Mouse (Mus musculus) stomach, embryonic 16.5 days (tissue): ENCODE results near the gene Disp3. TPM values are rescaled to one million over a fixed set of nuclear protein-coding genes. Genes with fewer than 3 reads are reported as not detected.

ENCODE experiments used
- ATAC-seq: fragments of 200-750 bp; cut with Nextera tagmentation; 2 replicates; pipeline ENCODE4 v1.8.0; 2017; ENCODE audit warnings: moderate number of reproducible peaks, moderate TSS enrichment; ENCODE audit not compliant: insufficient read depth, low FRiP score
- H3K27ac ChIP-seq: fragments of 300-500 bp; sonication (generic); 2 replicates; pipeline ENCODE4 v1.5.1; 2014; ENCODE audit warnings: low read length
- H3K27me3 ChIP-seq: fragments of 300-500 bp; sonication (generic); 2 replicates; pipeline ENCODE4 v1.6.1; 2014; ENCODE audit warnings: low read length, control low read depth, mixed read lengths; ENCODE audit not compliant: control insufficient read depth, insufficient read depth
- H3K36me3 ChIP-seq: fragments of 300-500 bp; sonication (generic); 2 replicates; pipeline ENCODE4 v1.6.1; 2014; ENCODE audit warnings: low read length; ENCODE audit not compliant: control insufficient read depth, insufficient read depth
- H3K4me1 ChIP-seq: fragments of 300-500 bp; sonication (generic); 2 replicates; pipeline ENCODE4 v1.6.1; 2014; ENCODE audit warnings: low read length, control low read depth, mixed read lengths; ENCODE audit not compliant: control insufficient read depth, insufficient read depth
- H3K4me2 ChIP-seq: fragments of 300-500 bp; sonication (generic); 2 replicates; pipeline ENCODE4 v1.6.1; 2014; ENCODE audit warnings: low read depth, low read length, mixed read lengths
- H3K4me3 ChIP-seq: fragments of 300-500 bp; sonication (generic); replicated peaks from 2 replicates; pipeline ENCODE4 v1.5.1; 2014; ENCODE audit warnings: mild to moderate bottlenecking, low read length
- H3K9ac ChIP-seq: fragments of 300-500 bp; sonication (generic); 2 replicates; pipeline ENCODE4 v1.6.1; 2014; ENCODE audit warnings: low read length
- H3K9me3 ChIP-seq: fragments of 300-500 bp; sonication (generic); replicated peaks from 2 replicates; pipeline ENCODE4 v1.6.1; 2016; ENCODE audit warnings: low read length, control low read depth; ENCODE audit not compliant: control insufficient read depth
- WGBS: fragments of 180-500 bp; shearing (Covaris S2); extraction: QIAGEN DNeasy Blood & Tissue Kit; methylation state at CpG from one replicate; pipeline ENCODE4 v1.1.7; 2014; 5-methylcytosine and 5-hydroxymethylcytosine counted together
- polyA plus RNA-seq: library from polyadenylated mRNA; unstranded; fragments of >200 nt; fragmentation: Nextera tagmentation; extraction: Ambion mirVana; gene quantifications from 2 replicates; pipeline ENCODE4 v1.2.1, GENCODE M21; 2015

The Disp3 gene
- polyA plus RNA-seq, 1 experiment from 2014 or later: 0.12 TPM

DNA sequence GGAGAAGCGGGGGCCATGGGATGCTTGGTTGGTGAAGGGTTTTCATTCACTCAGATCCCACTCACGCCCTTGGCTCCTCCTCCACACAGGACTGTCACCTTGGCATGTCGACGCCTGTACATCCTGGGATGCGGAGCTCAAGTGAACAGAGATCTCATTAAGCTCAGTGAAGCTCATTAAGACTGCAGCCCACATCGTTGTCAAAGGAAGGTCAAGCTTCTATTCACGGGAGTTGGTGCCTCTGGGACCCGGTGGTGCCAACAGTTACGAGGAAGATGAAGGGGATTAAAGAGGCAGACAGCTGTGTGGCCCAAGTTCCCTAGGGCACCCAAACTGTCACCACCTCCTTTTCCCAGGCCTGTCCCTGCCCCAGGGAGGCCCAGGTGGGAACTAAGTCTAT is 49.5 kb downstream of the Disp3 start:
- WGBS: 71% methylated on average over 9 of the region's 9 CpGs
- no peak overlapping the region for H3K4me3 ChIP-seq
- H3K9ac ChIP-seq: no peak overlapping the region

DNA sequence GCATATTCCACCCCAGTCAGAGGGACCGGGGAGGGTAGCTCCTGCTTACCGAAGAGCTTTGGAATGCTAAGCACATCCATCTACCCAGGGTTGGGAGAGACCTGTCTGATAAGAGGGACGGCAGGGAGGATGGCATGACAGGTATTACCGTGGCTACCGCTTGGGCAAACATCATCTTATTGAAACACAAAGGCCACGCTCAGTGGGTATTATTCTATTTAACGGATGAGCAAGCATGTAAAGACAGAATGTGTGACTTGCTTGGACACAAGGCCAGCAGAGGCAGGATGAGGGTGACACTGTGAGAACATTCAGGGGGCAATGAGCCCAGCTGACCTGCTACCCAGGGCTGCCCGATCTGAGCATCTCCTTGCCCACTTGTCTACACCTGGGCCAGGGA is 51.1 kb downstream of the Disp3 start:
- Histone ChIP-seq H3K4me1 (no peaks in the 10 kb centered on the region), H3K27ac (no peak overlapping the region), H3K4me3 (no peak overlapping the region), H3K9me3 (no peaks in the 10 kb centered on the region), H3K27me3 (no peaks in the 10 kb centered on the region), H3K4me2 (no peak overlapping the region), H3K36me3 (no peaks in the 10 kb centered on the region), H3K9ac (no peak overlapping the region)
- WGBS: 65% methylated on average over 8 of the region's 8 CpGs
- no peak for ATAC-seq

More for the DNA sequence above, 49.5 kb downstream of the Disp3 start:
- no peak overlapping the region for H3K4me2 ChIP-seq
- no peaks in the 10 kb centered on the region for H3K4me1 ChIP-seq
- no peaks in the 10 kb centered on the region for H3K36me3 ChIP-seq
- ATAC-seq: no peak
- no peaks in the 10 kb centered on the region for H3K27me3 ChIP-seq
- no peaks in the 10 kb centered on the region for H3K9me3 ChIP-seq
- no peak overlapping the region for H3K27ac ChIP-seq

DNA sequence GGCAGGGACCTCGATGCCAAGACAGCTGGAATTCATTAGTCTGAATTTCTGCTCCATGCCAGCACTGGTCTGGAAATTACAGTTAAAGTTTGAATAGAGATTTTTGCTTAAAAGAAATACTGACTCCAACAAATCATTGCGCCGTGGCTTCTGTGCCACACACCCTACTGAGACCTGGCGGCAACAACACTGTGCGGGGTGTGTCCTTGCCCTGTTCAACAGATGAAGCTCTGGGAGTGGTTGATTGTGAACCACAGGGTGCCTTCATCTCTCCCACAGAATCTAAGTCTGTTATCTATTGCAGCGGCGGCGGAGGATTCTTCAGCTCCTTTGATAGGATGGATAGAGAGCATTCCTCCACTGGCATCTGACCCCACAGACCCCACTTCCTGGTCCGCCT is 54.7 kb downstream of the Disp3 start:
- Histone ChIP-seq H3K9ac (no peak overlapping the region), H3K36me3 (no peaks in the 10 kb centered on the region), H3K9me3 (no peaks in the 10 kb centered on the region), H3K4me3 (no peak overlapping the region), H3K4me2 (no peak overlapping the region), H3K4me1 (no peaks in the 10 kb centered on the region), H3K27me3 (no peaks in the 10 kb centered on the region), H3K27ac (no peak overlapping the region)
- 79% methylated on average over 9 of the region's 9 CpGs for WGBS
- no peak for ATAC-seq

DNA sequence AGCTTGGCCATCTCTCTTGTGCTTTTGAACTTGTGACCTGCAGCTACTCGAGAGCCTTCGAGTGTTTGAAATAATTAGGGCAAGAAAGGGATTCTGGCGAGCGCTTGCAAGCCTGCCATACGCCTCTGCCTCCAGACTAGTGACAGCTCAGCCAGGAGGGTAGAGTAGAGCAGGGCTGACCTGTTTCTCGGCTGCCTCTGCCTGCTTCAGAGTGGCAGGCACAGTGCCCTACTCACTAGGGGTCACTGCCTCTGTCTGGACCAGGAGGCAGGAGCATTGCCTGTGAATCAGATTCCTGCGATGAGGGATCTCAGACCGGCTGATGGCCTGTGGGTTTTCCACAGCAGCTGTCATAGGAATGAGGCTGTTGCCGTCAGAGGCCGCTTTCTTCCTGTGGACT is 55.1 kb downstream of the Disp3 start:
- Histone ChIP-seq H3K27ac (no peak overlapping the region), H3K4me1 (no peaks in the 10 kb centered on the region), H3K9me3 (no peaks in the 10 kb centered on the region), H3K4me2 (no peak overlapping the region), H3K36me3 (no peaks in the 10 kb centered on the region), H3K4me3 (no peak overlapping the region), H3K27me3 (no peaks in the 10 kb centered on the region), H3K9ac (no peak overlapping the region)
- ATAC-seq: no peak
- WGBS: 66% methylated on average over 10 of the region's 10 CpGs

DNA sequence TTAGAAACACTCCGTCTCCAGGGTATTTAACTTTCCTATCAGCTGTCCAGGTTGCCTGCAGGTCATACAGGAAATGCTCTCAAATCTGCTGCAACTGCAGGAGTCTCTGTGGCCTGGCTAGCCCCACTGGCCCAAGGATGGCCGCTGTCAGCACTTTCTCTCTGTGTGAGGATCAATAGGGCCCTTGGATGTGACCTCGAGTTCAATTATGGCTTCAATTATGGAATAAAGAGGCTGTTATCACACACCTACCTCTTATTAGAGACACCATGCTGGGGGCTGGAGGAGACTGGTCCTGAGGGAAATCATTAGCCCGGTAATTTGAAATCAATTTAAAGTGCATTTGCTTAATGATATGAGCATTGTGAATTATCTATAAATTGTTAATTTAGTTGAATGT is 55.6 kb downstream of the Disp3 start:
- ATAC-seq: no peak
- Histone ChIP-seq H3K9ac (no peak overlapping the region), H3K4me3 (no peak overlapping the region), H3K9me3 (no peaks in the 10 kb centered on the region), H3K27me3 (no peaks in the 10 kb centered on the region), H3K36me3 (no peaks in the 10 kb centered on the region), H3K27ac (no peak overlapping the region), H3K4me2 (no peak overlapping the region), H3K4me1 (no peaks in the 10 kb centered on the region)
- 66% methylated on average over 4 of the region's 4 CpGs for WGBS

DNA sequence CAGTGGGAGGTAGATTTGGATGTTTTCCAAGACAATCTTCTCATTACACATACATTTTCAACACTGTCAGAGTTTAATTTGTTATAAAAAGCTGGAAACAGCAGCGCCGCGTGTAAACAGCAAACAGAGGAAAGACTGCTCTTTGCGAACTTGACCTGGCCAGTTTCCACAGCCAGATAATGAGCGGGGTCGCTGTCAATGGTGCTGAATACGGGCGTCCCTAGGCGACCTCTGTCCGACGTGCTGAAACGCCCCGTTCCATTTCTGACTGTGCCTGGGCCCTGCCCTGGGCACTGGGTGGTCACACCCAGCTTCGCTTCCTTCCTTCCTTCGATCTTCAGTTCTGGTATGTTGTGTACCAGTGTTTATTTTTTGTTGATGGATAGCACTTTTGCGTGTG is 58.1 kb downstream of the Disp3 start:
- Histone ChIP-seq H3K9ac (no peak overlapping the region), H3K27ac (no peak overlapping the region), H3K9me3 (no peaks in the 10 kb centered on the region), H3K36me3 (no peaks in the 10 kb centered on the region), H3K4me2 (no peak overlapping the region), H3K4me3 (no peak overlapping the region), H3K4me1 (no peaks in the 10 kb centered on the region), H3K27me3 (no peaks in the 10 kb centered on the region)
- peak; percentile 76; the same call in 1 of the 2 replicates for ATAC-seq
- 7% methylated on average over 16 of the region's 16 CpGs for WGBS

DNA sequence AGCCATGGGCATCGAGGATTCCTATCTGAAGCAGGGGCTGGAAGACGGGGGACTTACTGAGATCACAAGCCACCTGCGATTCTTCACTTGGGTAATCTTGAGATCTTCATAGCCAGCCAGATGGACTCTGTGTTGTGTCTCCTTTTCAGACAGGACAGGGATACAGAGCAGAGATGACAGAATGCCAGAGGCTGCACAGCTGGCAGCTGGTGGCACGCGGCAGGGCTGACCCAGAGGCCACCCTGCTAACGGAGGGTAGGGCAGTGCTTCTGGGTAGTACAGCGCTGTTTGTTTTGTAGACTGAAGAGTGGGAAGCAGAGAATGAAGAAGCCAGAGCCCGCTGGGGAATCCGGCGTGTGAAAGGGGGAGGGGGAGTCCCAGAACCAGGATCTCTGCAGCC is 64.8 kb downstream of the Disp3 start:
- 23% methylated on average over 10 of the region's 10 CpGs for WGBS
- H3K9me3 ChIP-seq: no peaks in the 10 kb centered on the region

DNA sequence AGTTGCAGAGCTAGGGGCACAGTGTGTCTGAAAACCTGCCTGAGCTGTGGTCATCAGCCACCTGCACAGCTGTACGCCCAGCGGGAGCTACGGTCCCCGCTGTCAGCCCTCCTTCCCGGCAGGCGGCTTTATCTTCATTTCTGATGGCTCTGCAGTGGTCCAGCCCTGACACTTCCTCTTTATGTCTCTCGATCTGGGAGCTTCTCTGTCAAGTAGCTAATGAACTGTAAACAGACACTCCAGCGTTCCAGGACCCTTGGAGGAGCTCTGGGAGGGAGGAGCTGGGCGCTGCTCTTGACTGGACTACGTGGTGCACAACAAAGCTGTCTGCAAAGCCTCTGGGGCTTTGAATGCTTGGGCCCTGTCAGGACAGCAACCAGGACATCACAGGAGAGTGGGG is 67.1 kb downstream of the Disp3 start:
- Histone ChIP-seq H3K4me2 (no peak overlapping the region), H3K4me1 (no peaks in the 10 kb centered on the region), H3K27me3 (peaks cover 7% of the 10 kb centered on the region; the same call in 1 of the 2 replicates), H3K4me3 (no peak overlapping the region), H3K9ac (no peak overlapping the region), H3K36me3 (no peaks in the 10 kb centered on the region), H3K27ac (no peak overlapping the region), H3K9me3 (no peaks in the 10 kb centered on the region)
- no peak for ATAC-seq
- WGBS: 8% methylated on average over 10 of the region's 10 CpGs

More for the DNA sequence above, 64.8 kb downstream of the Disp3 start:
- Histone ChIP-seq H3K36me3 (no peaks in the 10 kb centered on the region), H3K4me2 (no peak overlapping the region), H3K27me3 (peaks cover 7% of the 10 kb centered on the region; the same call in 1 of the 2 replicates), H3K4me1 (no peaks in the 10 kb centered on the region), H3K27ac (no peak overlapping the region), H3K4me3 (no peak overlapping the region), H3K9ac (no peak overlapping the region)
- no peak for ATAC-seq

DNA sequence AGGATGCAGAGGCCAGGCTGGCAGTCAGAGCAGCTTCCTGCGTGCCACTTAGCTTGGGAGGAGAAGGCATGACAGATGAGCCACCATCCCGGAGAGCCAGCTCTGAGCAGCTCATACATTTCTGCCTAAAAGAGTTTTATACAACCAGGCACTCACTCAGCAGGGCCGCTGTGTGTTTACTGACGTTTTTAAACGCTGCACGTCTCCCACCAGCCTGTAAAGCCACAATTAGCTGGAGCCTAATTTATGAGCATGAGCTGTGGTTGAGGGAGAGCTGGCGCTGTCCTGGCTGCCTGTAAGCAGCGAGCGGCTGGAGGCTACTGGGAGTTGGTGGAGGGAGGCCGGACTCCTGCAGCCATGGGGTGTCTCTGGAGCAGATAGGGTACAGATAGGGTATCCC is 69.5 kb downstream of the Disp3 start:
- Histone ChIP-seq H3K9me3 (no peaks in the 10 kb centered on the region), H3K9ac (no peak overlapping the region), H3K27ac (no peak overlapping the region), H3K4me1 (no peaks in the 10 kb centered on the region), H3K27me3 (peaks cover 12% of the 10 kb centered on the region; the same call in 1 of the 2 replicates), H3K36me3 (no peaks in the 10 kb centered on the region), H3K4me3 (no peak overlapping the region), H3K4me2 (no peak overlapping the region)
- no peak for ATAC-seq
- whole genome bisulfite sequencing: 15% methylated on average over 10 of the region's 10 CpGs
